Mouse (Mus musculus): Measurements from ENCODE around the gene Gm609.
"Not testable (repeated sequence)": the region's sequence is repeated elsewhere in the genome, so short reads cannot be mapped to it uniquely, and the experiment has no call there.

Gm609 gene

DNA sequence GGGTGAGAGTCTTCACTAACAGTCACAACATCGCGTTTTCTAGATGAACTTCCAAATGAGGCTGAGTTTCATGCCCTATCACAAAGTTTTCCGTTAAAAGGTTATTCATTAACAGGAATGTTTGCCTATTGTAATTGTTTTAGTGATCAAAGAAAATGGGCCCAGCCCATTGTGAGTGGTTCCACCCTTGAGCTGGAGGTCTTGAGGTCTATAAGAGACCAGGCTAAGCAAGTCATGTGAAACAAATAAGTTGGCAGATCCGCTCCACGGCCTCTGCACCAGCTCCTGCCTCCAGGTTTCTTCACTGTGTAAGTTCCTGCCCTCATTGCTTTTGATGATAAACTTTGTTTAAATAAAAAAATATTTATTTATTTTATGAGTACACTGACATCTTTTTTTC is at the start of gene Gm609:
TSS of gene Gm609 (minus strand) at position 43 of the 400 bp plus-strand sequence.
- no peak for DNase-seq (ENCODE audit: low spot score)

- DNase-seq (ENCODE audit: low spot score): no peak
These were observed 49.3 kb upstream of the Gm609 start for GRCm38 (mm10) chr16:45542108-45542507.

GRCm38 (mm10) chr16:45538342-45538741 is 45.6 kb upstream of the Gm609 start:
- DNase-seq (ENCODE audit: low spot score): not testable (repeated sequence)

GRCm38 (mm10) chr16:45535009-45535408 is 42.2 kb upstream of the Gm609 start, which contains the start of gene Slc9c1:
Gene Slc9c1 (plus strand): TSS chr16:45535309.
- no peak for DNase-seq (ENCODE audit: low spot score)

GRCm38 (mm10) chr16:45531950-45532349 is 39.2 kb upstream of the Gm609 start, which contains the start of gene Gm17783:
Gene Gm17783 (minus strand): TSS chr16:45532050.
- DNase-seq (ENCODE audit: low spot score): no peak

DNA sequence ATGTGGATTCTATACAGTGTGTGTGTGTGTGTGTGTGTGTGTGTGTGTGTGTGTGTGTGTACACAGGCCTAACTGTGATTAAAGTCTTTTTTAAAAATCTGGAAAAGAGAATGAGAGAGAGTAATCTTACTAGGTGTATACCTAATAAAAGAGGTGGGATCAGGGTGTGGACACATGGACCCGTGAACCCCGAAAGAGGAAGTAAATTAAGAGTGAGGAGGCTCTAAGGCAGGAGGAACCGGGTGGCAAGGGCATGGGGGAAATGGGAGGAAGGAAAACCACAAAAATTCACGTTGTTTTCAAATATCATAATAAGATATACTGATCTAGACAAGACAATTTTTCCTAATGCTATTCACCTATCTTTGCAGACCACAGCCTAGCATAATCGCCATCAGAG is 32.8 kb upstream of the Gm609 start:
- DNase-seq (ENCODE audit: low spot score): no peak

GRCm38 (mm10) chr16:45495326-45495725 is 2.6 kb upstream of the Gm609 start:
- DNase-seq (ENCODE audit: low spot score): no peak

GRCm38 (mm10) chr16:45476991-45477390 is 15.8 kb downstream of the Gm609 start:
- DNase-seq (ENCODE audit: low spot score): no peak

- DNase-seq (ENCODE audit: low spot score): not testable (repeated sequence)
These were observed 20.9 kb downstream of the Gm609 start for GRCm38 (mm10) chr16:45471836-45472235.

- DNase-seq (ENCODE audit: low spot score): no peak
These were observed 38.0 kb downstream of the Gm609 start for GRCm38 (mm10) chr16:45454762-45455161.

- no peak for DNase-seq (ENCODE audit: low spot score)
These were observed 55.5 kb downstream of the Gm609 start for GRCm38 (mm10) chr16:45437230-45437739.

DNA sequence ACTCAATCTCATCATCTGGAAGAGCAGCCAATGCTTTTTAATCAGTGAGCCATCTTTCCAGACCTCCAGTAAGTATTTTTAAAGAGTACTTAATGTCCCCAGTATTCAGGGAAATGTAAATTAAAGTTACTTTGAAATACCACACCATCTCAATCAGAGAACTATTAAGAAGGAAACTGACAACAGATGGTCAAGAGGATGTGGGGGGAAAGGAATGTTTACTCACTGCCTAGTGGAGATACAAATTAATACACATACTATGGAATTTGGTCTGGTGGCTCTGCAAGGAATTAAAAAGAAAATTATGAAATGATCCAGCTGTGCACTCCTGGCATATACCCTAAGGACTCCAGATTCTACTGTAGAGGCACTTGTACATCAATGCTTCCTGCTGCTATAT is 57.2 kb downstream of the Gm609 start:
- no peak for DNase-seq (ENCODE audit: low spot score)

- no peak for DNase-seq (ENCODE audit: low spot score)
These were observed 65.1 kb downstream of the Gm609 start for GRCm38 (mm10) chr16:45427651-45428050.

GRCm38 (mm10) chr16:45413497-45413896 is 79.3 kb downstream of the Gm609 start:
- DNase-seq (ENCODE audit: low spot score): no peak

DNA sequence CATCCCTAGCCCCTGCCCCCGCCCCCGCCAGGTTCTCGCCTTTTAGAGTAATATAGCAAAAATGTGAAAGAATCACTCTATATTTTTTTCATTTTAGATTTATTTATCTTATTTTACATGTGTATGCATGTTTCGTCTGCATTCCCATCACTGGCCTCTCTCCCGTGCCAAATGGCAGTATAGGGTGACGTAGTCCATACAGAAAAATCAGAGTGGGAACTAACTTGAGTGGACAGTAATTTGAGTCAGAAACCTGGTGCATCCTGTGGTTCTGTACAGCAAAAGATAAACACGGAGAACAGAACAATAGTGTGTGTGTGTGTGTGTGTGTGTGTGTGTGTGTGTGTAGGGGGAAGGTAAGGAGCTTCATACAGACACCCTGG is 83.7 kb downstream of the Gm609 start:
- not testable (repeated sequence) for DNase-seq (ENCODE audit: low spot score)

GRCm38 (mm10) chr16:45408425-45409063 is 84.2 kb downstream of the Gm609 start, which contains the start of gene Cd200:
Gene Cd200 (minus strand): TSS chr16:45409053.
- DNase-seq (ENCODE audit: low spot score): peak; percentile 55

GRCm38 (mm10) chr16:45407645-45408400 is 84.9 kb downstream of the Gm609 start:
- DNase-seq (ENCODE audit: low spot score): no peak

DNA sequence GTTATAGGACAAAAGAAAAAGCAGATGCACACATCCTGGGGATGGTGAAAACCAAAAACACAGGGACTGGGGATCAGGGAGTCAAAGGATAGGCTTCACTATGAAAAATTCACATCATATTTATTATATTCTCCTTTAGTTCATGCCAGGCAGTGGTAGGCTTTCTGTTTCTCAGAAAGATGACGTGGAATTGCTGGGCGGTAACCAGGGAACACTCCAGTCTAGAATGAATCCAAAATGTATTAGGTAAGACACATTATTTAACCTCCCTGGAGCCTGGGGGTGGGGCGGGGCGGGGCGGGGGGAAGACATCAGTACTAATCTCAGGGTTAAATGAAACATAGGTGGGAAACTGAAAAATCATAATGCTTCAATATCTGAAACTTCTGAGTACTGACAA is 85.7 kb downstream of the Gm609 start:
- no peak for DNase-seq (ENCODE audit: low spot score)

GRCm38 (mm10) chr16:45402951-45403350 is 89.8 kb downstream of the Gm609 start:
- DNase-seq (ENCODE audit: low spot score): no peak

- DNase-seq (ENCODE audit: low spot score): no peak
These were observed 90.7 kb downstream of the Gm609 start for GRCm38 (mm10) chr16:45402036-45402435.

- DNase-seq (ENCODE audit: low spot score): no peak
These were observed 92.7 kb downstream of the Gm609 start for GRCm38 (mm10) chr16:45399947-45400555.

DNA sequence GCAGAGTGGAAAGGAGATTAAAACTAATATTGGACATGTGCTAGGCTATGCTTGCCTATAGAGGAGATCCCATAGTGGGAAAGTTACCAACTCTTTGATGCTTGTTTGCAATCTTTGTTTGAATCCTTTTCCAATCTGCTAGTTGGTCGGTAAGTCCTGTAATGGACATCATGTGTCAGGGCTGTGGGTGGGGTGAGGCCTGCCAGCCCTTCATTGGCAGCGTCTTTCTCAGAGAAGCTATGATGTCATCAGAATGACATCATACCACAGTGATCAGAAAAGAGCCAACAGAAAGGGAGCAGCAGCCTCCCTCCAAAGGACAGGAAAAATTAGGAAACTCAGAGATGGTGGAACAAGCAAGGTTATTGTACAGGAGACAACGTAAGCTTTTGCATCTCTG is 93.4 kb downstream of the Gm609 start:
- no peak for DNase-seq (ENCODE audit: low spot score)

DNA sequence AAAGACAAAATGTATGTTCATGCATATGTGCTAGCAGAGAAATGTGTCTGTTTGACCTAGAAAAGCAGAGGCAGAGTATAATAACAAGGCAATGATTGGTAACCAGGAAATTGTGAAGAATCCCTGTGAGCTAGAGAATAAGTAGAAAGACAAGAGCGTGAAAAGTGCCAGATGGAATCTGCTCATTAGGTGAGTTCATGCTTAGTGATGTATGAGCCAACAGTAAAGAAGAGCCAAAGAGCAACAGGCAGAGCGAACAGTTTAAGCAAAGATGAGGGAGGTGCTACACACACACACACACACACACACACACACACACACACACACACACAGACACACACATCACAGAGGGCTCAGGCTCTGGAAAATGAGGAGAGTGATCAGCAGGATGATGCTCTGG is 95.3 kb downstream of the Gm609 start:
- no peak for DNase-seq (ENCODE audit: low spot score)

Data from layer of hippocampus, adult 11-12 months (tissue).